Mouse (Mus musculus) CH12.LX (cell line): Measurements from ENCODE around the gene Coro7.

Experiments used
- BHLHE40 ChIP-seq: IDR thresholded peaks from 2 replicates; pipeline ENCODE4 v1.6.1; 2011; ENCODE audit warnings: mild to moderate bottlenecking, low read depth, low read length, improper control_type of control experiment
- CTCF ChIP-seq, 2 experiments: IDR thresholded peaks in 1 of 2; conservative IDR thresholded peaks in 1 of 2; 2 replicates each; pipeline ENCODE4 v1.5.1; 2011 to 2012; ENCODE audit warnings: low read depth in 2 of 2, low read length in 2 of 2, improper control_type of control experiment in 1 of 2, inconsistent platforms in 1 of 2, mild to moderate bottlenecking in 1 of 2, moderate library complexity in 1 of 2
- EP300 ChIP-seq: IDR thresholded peaks from 2 replicates; pipeline ENCODE4 v1.6.1; 2011; ENCODE audit warnings: low read length, improper control_type of control experiment
- GABPA ChIP-seq: IDR thresholded peaks from 2 replicates; pipeline ENCODE4 v1.6.1; 2012; ENCODE audit warnings: low read depth, low read length, improper control_type of control experiment, inconsistent platforms; ENCODE audit not compliant: insufficient replicate concordance
- MAFK ChIP-seq: IDR thresholded peaks from 2 replicates; pipeline ENCODE4 v1.6.1; 2011; ENCODE audit warnings: low read length, improper control_type of control experiment; ENCODE audit not compliant: insufficient replicate concordance
- MAX ChIP-seq: IDR thresholded peaks from 2 replicates; pipeline ENCODE4 v1.6.1; 2011; ENCODE audit warnings: low read length, improper control_type of control experiment
- MAZ ChIP-seq: IDR thresholded peaks from 2 replicates; pipeline ENCODE4 v1.6.1; 2012; ENCODE audit warnings: low read depth, mild to moderate bottlenecking, inconsistent platforms, low read length, improper control_type of control experiment, moderate library complexity
- MEF2A ChIP-seq: IDR thresholded peaks from 2 replicates; pipeline ENCODE4 v1.6.1; 2014; ENCODE audit warnings: low read depth, mild to moderate bottlenecking, inconsistent platforms, low read length, improper control_type of control experiment, borderline replicate concordance
- NRF1 ChIP-seq: IDR thresholded peaks from 2 replicates; pipeline ENCODE4 v1.6.1; 2014; ENCODE audit warnings: low read depth, mild to moderate bottlenecking, inconsistent platforms, low read length, improper control_type of control experiment, moderate library complexity
- POLR2A ChIP-seq: IDR thresholded peaks from 2 replicates; pipeline ENCODE4 v1.6.1; 2011; ENCODE audit warnings: low read depth, mild to moderate bottlenecking, improper control_type of control experiment, low read length
- SIN3A ChIP-seq: IDR thresholded peaks from 2 replicates; pipeline ENCODE4 v1.6.1; 2012; ENCODE audit warnings: low read length, improper control_type of control experiment, inconsistent platforms
- SMC3 ChIP-seq: IDR thresholded peaks from 2 replicates; pipeline ENCODE4 v1.6.1; 2011; ENCODE audit warnings: low read depth, low read length, improper control_type of control experiment
- TCF12 ChIP-seq: IDR thresholded peaks from 2 replicates; pipeline ENCODE4 v1.6.1; 2014; ENCODE audit warnings: low read depth, mild to moderate bottlenecking, inconsistent platforms, low read length, improper control_type of control experiment
- ZNF384 ChIP-seq: IDR thresholded peaks from 2 replicates; pipeline ENCODE4 v1.6.1; 2012; ENCODE audit warnings: low read depth, low read length, improper control_type of control experiment, inconsistent platforms

DNA sequence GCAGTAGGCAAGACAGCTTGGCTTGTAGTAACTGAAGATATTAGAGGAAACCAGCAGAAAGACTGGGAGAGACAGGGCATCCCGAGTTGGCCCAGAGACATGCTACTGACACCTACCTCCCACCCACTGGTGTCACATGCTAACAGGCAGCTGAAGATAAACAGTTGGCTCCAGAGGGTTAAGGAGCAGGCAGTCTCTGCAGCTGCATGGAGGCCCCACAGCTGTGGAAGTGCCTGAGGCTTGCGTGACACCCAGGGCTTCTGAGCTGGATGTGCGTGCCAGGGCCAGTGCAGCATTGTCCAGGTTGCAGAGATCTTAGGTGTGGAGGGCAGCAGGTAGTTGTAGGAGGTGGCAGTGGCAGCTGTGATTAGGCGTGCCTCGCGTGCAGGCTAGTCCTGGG is 52.5 kb downstream of the Coro7 start:
- TF ChIP-seq CTCF (conservative IDR thresholded peaks at IDR 0.05 in 1 of 2, IDR thresholded peaks at IDR 0.05 in 1 of 2; ENCODE audit: low read depth in 2 of 2, low read length in 2 of 2), result no peak
- no peak for TF ChIP-seq MAZ
- TF ChIP-seq POLR2A, result no peak
- no peak for TF ChIP-seq EP300
- TF ChIP-seq TCF12, result no peak
- no peak for TF ChIP-seq MAFK
- TF ChIP-seq MEF2A, result no peak
- no peak for TF ChIP-seq ZNF384
- no peak for TF ChIP-seq SMC3
- no peak for TF ChIP-seq SIN3A
- TF ChIP-seq MAX, result no peak
- no peak for TF ChIP-seq NRF1
- TF ChIP-seq GABPA, result no peak
- no peak for TF ChIP-seq BHLHE40
